Mouse (Mus musculus): ENCODE data around the gene Clec2l.

GRCm38 (mm10) chr6:38643039-38643438 is 19.8 kb upstream of the Clec2l start:
- TF ChIP-seq MEF2A (IDR thresholded peaks at IDR 0.05; ENCODE audit: extremely low read depth, insufficient replicate concordance, low read depth, low read length, poor library complexity, severe bottlenecking): no peak
- no peak for TF ChIP-seq TCF12 (IDR thresholded peaks at IDR 0.05; ENCODE audit: low read depth, low read length)
- no peak for TF ChIP-seq CHD2 (IDR thresholded peaks at IDR 0.05; ENCODE audit: low read length)
- no peak for TF ChIP-seq CTCF (IDR thresholded peaks at IDR 0.05 in 2 of 3, conservative IDR thresholded peaks at IDR 0.05 in 1 of 3; ENCODE audit: control insufficient read depth in 1 of 3, insufficient read depth in 1 of 3, low read depth in 2 of 3, low read length in 3 of 3, poor library complexity in 1 of 3, severe bottlenecking in 1 of 3)
- TF ChIP-seq MAX (IDR thresholded peaks at IDR 0.05; ENCODE audit: low read length): no peak
- no peak for TF ChIP-seq ZKSCAN1 (IDR thresholded peaks at IDR 0.05; ENCODE audit: low read depth, low read length)
- TF ChIP-seq USF1 (IDR thresholded peaks at IDR 0.05; ENCODE audit: low read depth, low read length): no peak
- TF ChIP-seq GABPA (IDR thresholded peaks at IDR 0.05; ENCODE audit: low read depth, low read length): no peak
- no peak for TF ChIP-seq USF2 (IDR thresholded peaks at IDR 0.05; ENCODE audit: borderline replicate concordance in 1 of 2, insufficient read depth in 1 of 2, low read depth in 1 of 2, low read length in 2 of 2)
- no peak for TF ChIP-seq MYC (IDR thresholded peaks at IDR 0.05; ENCODE audit: low read depth, low read length)
- TF ChIP-seq POLR2A (IDR thresholded peaks at IDR 0.05; ENCODE audit: control insufficient read depth in 1 of 2, insufficient read depth in 1 of 2, low read depth in 1 of 2, low read length in 2 of 2, poor library complexity in 1 of 2): no peak
- TF ChIP-seq E2F4 (IDR thresholded peaks at IDR 0.05; ENCODE audit: borderline replicate concordance, low read depth, low read length): no peak
- no peak for TF ChIP-seq EP300 (IDR thresholded peaks at IDR 0.05; ENCODE audit: low read depth in 1 of 2, low read length in 2 of 2)

Data from MEL (cell line).